Mouse (Mus musculus): ENCODE results near the gene Nbea.

- TF ChIP-seq CTCF (conservative IDR thresholded peaks at IDR 0.05; ENCODE audit: low read length) (no peak), POU5F1 (IDR thresholded peaks at IDR 0.05; ENCODE audit: borderline replicate concordance, low read length) (no peak), NANOG (IDR thresholded peaks at IDR 0.05; ENCODE audit: borderline replicate concordance, low read length) (no peak)
Observed at GRCm38 (mm10) chr3:55590727-55591126, 592.8 kb downstream of the Nbea start.

Measured in E14TG2a.4 (cell line).